Mouse (Mus musculus) inflammation-experienced regulatory T-cells, adult 16 weeks (primary cell): ENCODE measurements around the gene Defa21. TPM values are rescaled to one million over a fixed set of nuclear protein-coding genes. Genes with fewer than 3 reads are reported as not detected.

Experiments used
- polyA plus RNA-seq: library from polyadenylated mRNA; unstranded; fragments of 100-300 nt; shearing (Covaris generic); gene quantifications from one replicate; pipeline ENCODE4 v1.2.1, GENCODE M21; 2017

Gene Defa21
- polyA plus RNA-seq: not detected

GRCm38 (mm10) chr8:21025245-21025644, at the start of gene Defa21:
TSS of gene Defa21 (plus strand) at chr8:21025545.

GRCm38 (mm10) chr8:21054747-21055146, 29.4 kb downstream of the Defa21 start, which contains the start of gene Defa23:
TSS of gene Defa23 (plus strand) at chr8:21055047.

GRCm38 (mm10) chr8:21064738-21065137, 39.4 kb downstream of the Defa21 start, which contains the start of gene Defa35:
TSS of gene Defa35 (plus strand) at chr8:21065038.

Other genes with a start within 250 kb of the Defa21 start
- not detected for gene Defb33, start 132.9 kb upstream of the Defa21 start, polyA plus RNA-seq
- gene Gm15056, start 122.9 kb upstream of the Defa21 start, polyA plus RNA-seq: not detected
- gene Gm6040, start 103.5 kb upstream of the Defa21 start, polyA plus RNA-seq: not detected
- not detected for gene AY761185, start 80.8 kb upstream of the Defa21 start, polyA plus RNA-seq
- not detected for gene Defa23, start 29.5 kb downstream of the Defa21 start, polyA plus RNA-seq
- not detected for gene Defa35, start 39.5 kb downstream of the Defa21 start, polyA plus RNA-seq
- not detected for gene Defa25, start 58.9 kb downstream of the Defa21 start, polyA plus RNA-seq
- gene Gm14851, start 70.5 kb downstream of the Defa21 start, polyA plus RNA-seq: not detected
- not detected for gene Defa30, start 109.1 kb downstream of the Defa21 start, polyA plus RNA-seq
- gene Defa22, start 136.7 kb downstream of the Defa21 start, polyA plus RNA-seq: not detected
- gene Defa31, start 166.1 kb downstream of the Defa21 start, polyA plus RNA-seq: not detected
- gene Gm15293, start 176.0 kb downstream of the Defa21 start, polyA plus RNA-seq: not detected
- gene Gm15292, start 224.2 kb downstream of the Defa21 start, polyA plus RNA-seq: not detected